Mouse (Mus musculus) small intestine, adult 2 months (tissue): Measurements from ENCODE around the gene Nrxn1.

Source experiments
- CTCF ChIP-seq: fragments of 200-500 bp; IDR thresholded peaks from 2 replicates; pipeline ENCODE4 v1.5.1; 2012; ENCODE audit warnings: low read depth, mild to moderate bottlenecking, control low read depth, inconsistent platforms, low read length, moderate library complexity, mixed read lengths; ENCODE audit not compliant: insufficient replicate concordance, insufficient read length; ENCODE audit errors: extremely low read depth
- POLR2A ChIP-seq: fragments of 200-500 bp; IDR thresholded peaks from 2 replicates; pipeline ENCODE4 v1.6.1; 2012; ENCODE audit warnings: low read depth, mild to moderate bottlenecking, control low read depth, inconsistent platforms, low read length, moderate library complexity

DNA sequence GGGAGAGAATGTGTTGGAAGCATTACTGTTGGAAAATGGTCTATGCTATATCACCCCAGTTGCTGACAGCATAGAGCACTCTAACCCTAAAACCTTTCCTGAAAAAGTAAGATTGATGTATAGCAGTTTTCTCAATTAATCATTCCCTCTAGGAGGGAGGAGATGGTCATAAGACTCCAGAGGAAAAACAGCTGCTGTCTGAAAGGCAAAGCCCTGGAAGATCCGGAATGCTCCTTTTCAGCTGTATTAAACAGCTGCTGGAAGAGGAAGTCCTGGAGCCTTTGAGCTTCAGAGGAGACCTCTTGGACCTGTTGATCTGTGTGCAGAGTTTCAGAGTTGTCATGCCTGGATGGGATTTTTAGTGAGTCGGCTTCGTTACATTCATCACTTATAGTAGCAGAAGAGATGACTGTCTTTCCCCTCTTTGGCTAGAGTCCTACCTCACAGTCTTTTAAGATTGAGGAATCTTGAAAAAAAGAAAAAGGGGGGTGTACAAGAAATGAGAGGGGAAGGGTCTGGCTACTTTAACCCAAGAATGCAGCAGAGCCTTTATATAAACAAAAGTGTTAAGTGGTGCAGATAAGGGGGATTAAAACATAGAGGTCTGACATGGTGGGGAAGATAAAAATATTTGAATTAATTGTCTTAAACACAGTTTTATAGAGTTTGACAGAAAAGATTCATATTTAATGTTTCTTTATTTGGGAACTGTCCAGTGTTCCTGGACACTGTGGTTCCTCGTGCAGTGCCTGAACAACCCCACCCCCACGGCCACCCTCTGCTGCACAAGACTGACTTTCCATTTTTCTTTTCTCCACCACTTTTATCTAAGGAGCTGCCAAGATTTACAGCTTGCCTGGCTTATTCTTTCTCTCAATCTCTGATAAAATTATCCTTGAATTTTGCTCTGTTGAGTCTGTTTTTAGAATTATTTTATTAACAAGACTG is 710.1 kb downstream of the Nrxn1 start:
- TF ChIP-seq POLR2A = no peak
- no peak for TF ChIP-seq CTCF
